Mouse (Mus musculus) left cerebral cortex, postnatal 10 days (tissue): ENCODE data around the gene Scyl1. TPM values are rescaled to one million over a fixed set of nuclear protein-coding genes. Genes with fewer than 3 reads are reported as not detected.
A peak's percentile ranks its signal among the peaks of the same experiment; 100 is the strongest.
"Not testable (repeated sequence)": the region's sequence is repeated elsewhere in the genome, so short reads cannot be mapped to it uniquely, and the experiment has no call there.

Experiments
- DNase-seq, 2 experiments: peaks; one replicate each; pipeline ENCODE4 v3.0.0; 2021 to 2022; ENCODE audit warnings: low spot score in 2 of 2, mixed read lengths in 1 of 2; ENCODE audit errors: extremely low spot score in 1 of 2
- intact Hi-C: fragments of 180-260 bp; cut with DNase I; formaldehyde crosslinking; loops from one replicate; pipeline ENCODE4 v1.15.1; 2025
- total RNA-seq, 2 experiments: library from RNA; stranded (reverse); gene quantifications; 2 replicates each; pipeline ENCODE4 v1.2.3; 2021

The Scyl1 gene
- total RNA-seq: 10 to 100 TPM; 79.4 to 82.8 TPM

GRCm38 (mm10) chr19:5770925-5771860 is at the start of gene Scyl1:
Gene Scyl1, minus strand, starts transcription at chr19:5771419.
- intact Hi-C loops: no loop called here
- peak; percentile 85 to 94 for DNase-seq

DNA sequence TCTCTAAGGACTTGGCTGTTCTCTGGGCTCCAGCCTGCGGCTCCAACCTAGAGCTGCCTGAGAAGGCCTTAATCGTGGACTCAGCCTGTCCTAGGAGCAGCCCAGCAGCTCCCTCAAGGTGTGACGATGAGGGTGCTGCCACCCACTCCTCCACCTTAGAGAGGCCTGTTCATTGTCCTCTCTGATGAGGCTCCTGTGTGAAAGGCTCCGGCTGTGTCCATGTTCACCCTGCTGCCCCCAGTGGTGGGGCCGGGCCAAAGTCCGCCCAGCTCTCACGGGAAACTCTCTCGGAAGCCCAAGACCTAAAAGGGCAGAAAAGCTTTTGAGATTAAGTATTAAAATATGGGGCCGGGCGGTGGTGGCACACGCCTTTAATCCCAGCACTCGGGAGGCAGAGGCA is 48.3 kb upstream of the Scyl1 start:
- intact Hi-C loops: no loop called here

DNA sequence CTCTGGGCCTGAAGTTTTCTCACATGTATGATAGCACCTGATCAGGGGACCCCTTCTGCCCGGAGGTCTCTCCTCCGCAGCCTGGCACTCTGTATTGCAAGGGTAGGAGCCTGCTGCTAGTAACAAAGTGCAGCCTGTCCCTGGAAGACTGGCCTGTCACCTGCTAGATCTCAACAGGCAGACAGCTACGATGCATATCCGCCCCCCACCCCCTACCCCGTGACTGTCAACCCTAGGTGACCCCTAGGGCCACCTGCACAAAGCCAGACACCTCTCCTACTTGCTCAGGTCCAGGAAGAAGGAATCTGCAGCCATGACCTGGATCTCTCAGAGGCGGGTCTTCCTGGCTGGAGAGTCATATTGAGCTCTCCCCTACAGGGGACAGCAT is 47.4 kb upstream of the Scyl1 start:
- intact Hi-C loops: no loop called here
- no peak for DNase-seq

More for the DNA sequence above, 48.3 kb upstream of the Scyl1 start:
- DNase-seq: peak in 1 of 2 experiments; percentile 81

- intact Hi-C loops: no loop called here
- DNase-seq: peak; percentile 79 to 91
Observed at GRCm38 (mm10) chr19:5817703-5818589, 46.7 kb upstream of the Scyl1 start.

- intact Hi-C loops: no loop called here
- DNase-seq: no peak
Observed at GRCm38 (mm10) chr19:5815928-5816327, 44.7 kb upstream of the Scyl1 start.

DNA sequence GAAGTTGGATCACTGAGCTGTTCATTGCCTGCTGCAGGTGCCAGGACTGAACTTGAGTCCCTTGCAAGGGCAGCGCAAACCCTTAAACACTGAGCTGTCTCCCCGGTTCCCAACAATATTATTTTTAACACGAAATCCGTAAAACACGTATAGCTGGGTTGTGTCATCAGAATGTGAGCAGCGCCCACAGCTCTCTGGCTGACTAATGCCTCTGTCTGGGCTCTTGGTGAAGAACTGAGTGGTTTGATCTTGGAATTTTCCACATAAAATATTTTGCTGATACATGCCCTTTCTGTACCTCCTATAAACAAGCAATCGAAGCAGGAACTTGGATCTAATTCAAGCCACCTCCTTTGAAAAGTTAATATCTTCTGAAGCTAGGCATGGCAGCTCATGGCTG is 43.8 kb upstream of the Scyl1 start:
- intact Hi-C loops: no loop called here
- no peak for DNase-seq

GRCm38 (mm10) chr19:5814048-5814447 is 42.8 kb upstream of the Scyl1 start:
- DNase-seq, intact Hi-C loops: not testable (repeated sequence)

GRCm38 (mm10) chr19:5813567-5813966 is 42.3 kb upstream of the Scyl1 start:
- no peak for DNase-seq
- intact Hi-C loops: no loop called here

- intact Hi-C loops: no loop called here
- peak; percentile 89 to 96 for DNase-seq
Observed at GRCm38 (mm10) chr19:5811771-5812504, 40.7 kb upstream of the Scyl1 start.

DNA sequence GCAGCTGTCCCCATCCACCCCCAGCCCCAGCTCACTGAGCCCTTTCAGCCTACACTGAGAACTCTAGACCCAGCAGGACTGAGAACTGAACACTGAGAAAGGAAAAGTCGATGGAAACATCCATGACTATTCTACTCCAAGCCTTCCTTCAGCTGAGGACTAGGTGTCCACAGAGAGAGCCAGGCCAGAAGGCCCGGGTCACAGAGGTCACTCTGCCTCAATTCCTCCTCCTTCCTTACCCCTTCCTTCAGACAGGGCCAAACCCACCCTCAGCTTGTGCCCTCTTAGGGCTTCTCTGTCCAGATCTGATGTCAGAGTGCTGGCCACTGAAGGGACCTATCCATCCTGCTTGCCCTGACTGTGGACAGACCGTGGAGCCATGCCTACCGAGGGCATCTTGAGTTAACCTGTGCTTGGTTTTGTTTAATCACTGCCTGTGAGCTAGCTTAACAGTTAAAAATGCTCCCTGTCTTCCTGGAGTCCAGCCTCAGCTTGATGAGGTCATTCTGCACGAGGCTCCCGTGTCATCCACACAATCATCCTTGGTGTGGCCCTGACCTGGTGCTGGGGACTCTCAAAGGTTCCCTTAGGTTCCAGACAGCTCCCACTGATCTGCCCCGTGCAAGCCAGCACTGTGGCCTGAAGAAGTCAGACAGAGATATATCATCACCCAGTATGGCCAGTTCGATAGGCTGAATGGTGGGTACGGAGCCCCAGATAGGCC is 39.8 kb upstream of the Scyl1 start:
- intact Hi-C loops: no loop called here
- DNase-seq: no peak

GRCm38 (mm10) chr19:5810103-5810839 is 39.1 kb upstream of the Scyl1 start:
- peak in 1 of 2 experiments; percentile 70 for DNase-seq
- intact Hi-C loops: no loop called here

- DNase-seq: no peak
- intact Hi-C loops: no loop called here
Observed at GRCm38 (mm10) chr19:5809712-5810089, 38.5 kb upstream of the Scyl1 start.

GRCm38 (mm10) chr19:5808955-5809711 is 37.9 kb upstream of the Scyl1 start:
- DNase-seq: no peak
- intact Hi-C loops: no loop called here

DNA sequence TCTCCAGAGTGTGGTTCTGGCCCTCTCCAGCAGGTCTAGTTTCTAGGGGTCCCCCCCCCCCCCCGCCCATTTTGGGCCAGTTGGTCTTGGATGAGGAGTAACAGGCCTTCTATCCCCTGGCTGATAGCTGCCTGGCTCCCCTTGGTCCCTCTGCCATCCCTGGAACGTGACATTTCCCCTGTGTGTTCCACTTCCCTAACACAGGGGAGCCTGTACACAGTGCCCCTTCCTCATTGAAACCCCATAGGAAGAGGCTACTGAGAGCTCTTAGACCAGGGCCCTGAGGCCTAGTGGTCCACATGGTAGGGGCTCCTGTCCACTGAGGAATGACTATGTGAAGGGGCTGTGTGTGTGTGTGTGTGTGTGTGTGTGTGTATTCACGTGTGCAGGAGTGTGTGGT is 36.5 kb upstream of the Scyl1 start:
- intact Hi-C loops: no loop called here
- DNase-seq: no peak

DNA sequence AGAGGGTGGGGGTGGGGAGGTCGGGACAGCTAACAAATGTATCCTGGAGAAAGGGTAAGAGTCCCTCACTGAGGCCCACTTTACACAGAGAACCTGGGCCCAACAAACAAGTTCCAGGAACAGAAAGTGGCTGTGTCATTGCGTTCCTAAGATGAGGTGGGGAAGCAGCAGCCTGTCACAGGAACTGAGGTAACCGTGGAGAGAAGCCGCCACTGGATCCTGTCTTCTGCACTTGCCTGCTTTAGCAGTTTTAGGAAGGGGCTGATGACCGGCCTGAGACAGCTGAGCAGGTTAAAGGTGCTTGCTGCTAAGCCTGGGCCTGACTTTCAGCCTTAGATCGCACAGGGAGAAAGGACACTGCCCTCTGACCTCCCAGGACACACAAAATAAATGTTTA is 35.6 kb upstream of the Scyl1 start:
- DNase-seq: no peak
- intact Hi-C loops: no loop called here

DNA sequence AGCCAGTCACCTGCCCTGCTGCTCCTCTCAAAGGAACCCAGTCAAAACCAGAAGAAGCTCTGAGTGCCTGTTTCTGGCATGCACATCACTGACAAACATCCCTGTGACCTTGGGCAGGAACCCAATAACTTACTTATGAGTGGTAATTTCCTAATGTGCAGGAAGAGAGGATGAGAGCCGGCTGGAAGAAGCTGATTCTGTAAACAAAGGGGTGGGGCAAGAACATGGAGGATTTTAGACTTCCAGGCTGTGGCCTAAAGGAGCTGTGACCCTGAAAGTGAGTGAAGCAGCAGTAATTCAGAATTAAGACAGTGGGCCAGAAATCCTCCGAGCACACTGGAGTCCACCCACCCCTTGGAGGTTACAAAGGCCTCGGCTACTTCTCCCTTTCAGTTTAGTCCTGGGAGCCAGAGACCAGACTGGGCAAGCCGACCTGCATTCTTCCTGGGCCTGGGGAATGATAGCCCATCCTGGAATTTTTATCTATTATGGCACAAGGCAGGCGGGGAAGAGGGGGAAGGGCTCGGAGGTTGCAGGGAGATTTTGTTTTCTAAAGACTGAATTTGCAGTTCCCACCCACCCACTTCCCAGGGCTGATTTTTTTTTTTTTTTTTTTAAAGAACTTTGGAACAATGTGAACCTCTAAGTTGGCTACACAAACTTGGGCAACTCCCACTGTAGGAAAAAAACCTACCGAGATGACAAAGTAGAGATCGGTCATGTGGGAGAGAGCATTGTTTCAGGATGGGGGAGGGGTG is 35.0 kb upstream of the Scyl1 start:
- DNase-seq: peak in 1 of 2 experiments; percentile 53
- intact Hi-C loops: no loop called here
